Mouse (Mus musculus): ENCODE measurements around the gene Ptprq. TPM values are rescaled to one million over a fixed set of nuclear protein-coding genes. Genes with fewer than 3 reads are reported as not detected.

Gene Ptprq
- polyA plus RNA-seq, 1 experiment = not detected

GRCm38 (mm10) chr10:107661970-107662369 lies 57.9 kb downstream of the Ptprq start:
- Histone ChIP-seq H3K27ac (ENCODE audit: insufficient read depth, low read depth, low read length) (no peak overlapping the region), H3K4me1 (ENCODE audit: control insufficient read depth, insufficient read depth, low read length) (no peaks in the 10 kb centered on the region), H3K4me3 (ENCODE audit: insufficient read depth, low read length) (no peak overlapping the region)
- TF ChIP-seq CTCF (IDR thresholded peaks at IDR 0.05; ENCODE audit: low read depth, low read length) (no peak), POLR2A (IDR thresholded peaks at IDR 0.05; ENCODE audit: borderline replicate concordance, low read depth, low read length) (no peak)

- Histone ChIP-seq H3K4me3 (ENCODE audit: insufficient read depth, low read length) (no peak overlapping the region), H3K27ac (ENCODE audit: insufficient read depth, low read depth, low read length) (no peak overlapping the region), H3K4me1 (ENCODE audit: control insufficient read depth, insufficient read depth, low read length) (no peaks in the 10 kb centered on the region)
- TF ChIP-seq CTCF (IDR thresholded peaks at IDR 0.05; ENCODE audit: low read depth, low read length) (no peak), POLR2A (IDR thresholded peaks at IDR 0.05; ENCODE audit: borderline replicate concordance, low read depth, low read length) (no peak)
Measured at GRCm38 (mm10) chr10:107659141-107659540, 60.7 kb downstream of the Ptprq start.

DNA sequence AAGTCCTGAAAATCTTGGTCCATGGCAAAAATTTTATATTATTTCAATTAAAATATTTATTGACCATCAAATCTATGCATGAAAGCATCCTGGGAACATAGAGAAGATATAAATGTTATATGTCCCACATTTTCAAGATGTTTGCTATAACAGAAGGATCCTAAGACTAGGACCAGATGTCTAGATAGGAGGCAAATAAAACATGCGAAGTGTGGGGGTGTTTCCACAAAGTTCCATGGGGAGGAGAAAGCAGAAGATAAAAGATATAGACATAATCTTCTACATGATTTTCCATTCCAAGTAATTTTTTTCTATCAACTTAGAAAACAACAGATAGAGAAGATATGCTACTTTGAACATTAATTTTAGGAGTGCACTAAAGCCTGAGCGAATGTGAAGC lies 70.2 kb downstream of the Ptprq start:
- H3K4me3 ChIP-seq (ENCODE audit: insufficient read depth, low read length) = no peak overlapping the region
- H3K27ac ChIP-seq (ENCODE audit: insufficient read depth, low read depth, low read length) = no peak overlapping the region
- TF ChIP-seq POLR2A (IDR thresholded peaks at IDR 0.05; ENCODE audit: borderline replicate concordance, low read depth, low read length) = no peak
- TF ChIP-seq CTCF (IDR thresholded peaks at IDR 0.05; ENCODE audit: low read depth, low read length) = no peak
- no peaks in the 10 kb centered on the region for H3K4me1 ChIP-seq (ENCODE audit: control insufficient read depth, insufficient read depth, low read length)

- Histone ChIP-seq H3K27ac (ENCODE audit: insufficient read depth, low read depth, low read length) (no peak overlapping the region), H3K4me1 (ENCODE audit: control insufficient read depth, insufficient read depth, low read length) (no peaks in the 10 kb centered on the region), H3K4me3 (ENCODE audit: insufficient read depth, low read length) (no peak overlapping the region)
- TF ChIP-seq CTCF (IDR thresholded peaks at IDR 0.05; ENCODE audit: low read depth, low read length) (no peak), POLR2A (IDR thresholded peaks at IDR 0.05; ENCODE audit: borderline replicate concordance, low read depth, low read length) (no peak)
Measured at GRCm38 (mm10) chr10:107628104-107628503, 91.7 kb downstream of the Ptprq start.

GRCm38 (mm10) chr10:107626648-107627047 lies 93.2 kb downstream of the Ptprq start:
- no peaks in the 10 kb centered on the region for H3K4me1 ChIP-seq (ENCODE audit: control insufficient read depth, insufficient read depth, low read length)
- TF ChIP-seq CTCF (IDR thresholded peaks at IDR 0.05; ENCODE audit: low read depth, low read length) (no peak), POLR2A (IDR thresholded peaks at IDR 0.05; ENCODE audit: borderline replicate concordance, low read depth, low read length) (no peak)
- H3K4me3 ChIP-seq (ENCODE audit: insufficient read depth, low read length) = no peak overlapping the region
- H3K27ac ChIP-seq (ENCODE audit: insufficient read depth, low read depth, low read length) = no peak overlapping the region

GRCm38 (mm10) chr10:107624211-107624610 lies 95.6 kb downstream of the Ptprq start:
- TF ChIP-seq POLR2A (IDR thresholded peaks at IDR 0.05; ENCODE audit: borderline replicate concordance, low read depth, low read length) (no peak), CTCF (IDR thresholded peaks at IDR 0.05; ENCODE audit: low read depth, low read length) (no peak)
- H3K27ac ChIP-seq (ENCODE audit: insufficient read depth, low read depth, low read length) = no peak overlapping the region
- H3K4me3 ChIP-seq (ENCODE audit: insufficient read depth, low read length) = no peak overlapping the region
- H3K4me1 ChIP-seq (ENCODE audit: control insufficient read depth, insufficient read depth, low read length) = no peaks in the 10 kb centered on the region

DNA sequence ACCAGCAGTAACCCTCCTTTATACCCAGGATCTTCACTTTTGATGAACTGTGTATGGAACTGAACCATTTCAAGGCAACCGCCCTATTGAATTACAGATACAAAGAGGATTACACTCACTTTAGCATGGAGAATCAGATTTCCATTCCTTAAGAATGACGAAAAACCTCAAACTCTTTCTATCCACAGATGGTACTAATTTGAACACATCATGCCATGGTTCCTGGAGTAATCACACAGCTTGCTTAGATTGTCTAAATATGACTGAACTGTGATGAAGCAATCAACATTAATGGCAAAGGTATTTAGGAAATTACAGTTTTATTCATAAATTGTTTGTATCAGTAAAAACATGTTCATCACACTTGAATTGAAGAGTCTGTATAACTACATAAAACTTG lies 104.4 kb downstream of the Ptprq start:
- no peak for TF ChIP-seq POLR2A (IDR thresholded peaks at IDR 0.05; ENCODE audit: borderline replicate concordance, low read depth, low read length)
- TF ChIP-seq CTCF (IDR thresholded peaks at IDR 0.05; ENCODE audit: low read depth, low read length) = no peak
- Histone ChIP-seq H3K27ac (ENCODE audit: insufficient read depth, low read depth, low read length) (no peak overlapping the region), H3K4me1 (ENCODE audit: control insufficient read depth, insufficient read depth, low read length) (no peaks in the 10 kb centered on the region)

GRCm38 (mm10) chr10:107601371-107601770 lies 118.5 kb downstream of the Ptprq start:
- Histone ChIP-seq H3K4me3 (ENCODE audit: insufficient read depth, low read length) (no peak overlapping the region), H3K4me1 (ENCODE audit: control insufficient read depth, insufficient read depth, low read length) (no peaks in the 10 kb centered on the region), H3K27ac (ENCODE audit: insufficient read depth, low read depth, low read length) (no peak overlapping the region)
- no peak for TF ChIP-seq POLR2A (IDR thresholded peaks at IDR 0.05; ENCODE audit: borderline replicate concordance, low read depth, low read length)
- no peak for TF ChIP-seq CTCF (IDR thresholded peaks at IDR 0.05; ENCODE audit: low read depth, low read length)

More for the DNA sequence above, 104.4 kb downstream of the Ptprq start:
- no peak overlapping the region for H3K4me3 ChIP-seq (ENCODE audit: insufficient read depth, low read length)

GRCm38 (mm10) chr10:107583360-107583759 lies 136.5 kb downstream of the Ptprq start:
- no peak for TF ChIP-seq POLR2A (IDR thresholded peaks at IDR 0.05; ENCODE audit: borderline replicate concordance, low read depth, low read length)
- no peak for TF ChIP-seq CTCF (IDR thresholded peaks at IDR 0.05; ENCODE audit: low read depth, low read length)
- Histone ChIP-seq H3K27ac (ENCODE audit: insufficient read depth, low read depth, low read length) (no peak overlapping the region), H3K4me3 (ENCODE audit: insufficient read depth, low read length) (no peak overlapping the region), H3K4me1 (ENCODE audit: control insufficient read depth, insufficient read depth, low read length) (no peaks in the 10 kb centered on the region)

GRCm38 (mm10) chr10:107569044-107569443 lies 150.8 kb downstream of the Ptprq start:
- no peaks in the 10 kb centered on the region for H3K4me1 ChIP-seq (ENCODE audit: control insufficient read depth, insufficient read depth, low read length)
- TF ChIP-seq CTCF (IDR thresholded peaks at IDR 0.05; ENCODE audit: low read depth, low read length) (no peak), POLR2A (IDR thresholded peaks at IDR 0.05; ENCODE audit: borderline replicate concordance, low read depth, low read length) (no peak)
- H3K27ac ChIP-seq (ENCODE audit: insufficient read depth, low read depth, low read length) = no peak overlapping the region
- no peak overlapping the region for H3K4me3 ChIP-seq (ENCODE audit: insufficient read depth, low read length)

- Histone ChIP-seq H3K4me1 (ENCODE audit: control insufficient read depth, insufficient read depth, low read length) (no peaks in the 10 kb centered on the region), H3K4me3 (ENCODE audit: insufficient read depth, low read length) (no peak overlapping the region), H3K27ac (ENCODE audit: insufficient read depth, low read depth, low read length) (no peak overlapping the region)
- TF ChIP-seq CTCF (IDR thresholded peaks at IDR 0.05; ENCODE audit: low read depth, low read length) = no peak
- no peak for TF ChIP-seq POLR2A (IDR thresholded peaks at IDR 0.05; ENCODE audit: borderline replicate concordance, low read depth, low read length)
Measured at GRCm38 (mm10) chr10:107568261-107568660, 151.6 kb downstream of the Ptprq start.

All from bone marrow macrophage, adult 2 months (primary cell).